Comparison of ENCODE assay signal across 8 mouse cellular contexts in genomic region chr11:7055455-7056017, GRCm38 (mm10). TPM values are rescaled to one million over a fixed set of nuclear protein-coding genes. Genes with fewer than 3 reads are reported as not detected.
A peak's percentile ranks its signal among the peaks of the same experiment; 100 is the strongest.
DNase-seq lines count a peak whose midpoint lies in the region; ATAC-seq and TF ChIP-seq lines count a peak whose summit lies in the region.

No protein-coding gene starts in this region.

- H3K27ac ChIP-seq in forebrain, embryonic 15.5 days (replicated peaks): 0 out of 2 replicates have a peak overlapping the region, but pooled peaks have one; percentile 16
- no peak overlapping the region for H3K27ac ChIP-seq in limb, embryonic 14.5 days (replicated peaks; ENCODE audit: low read depth, low read length)
- H3K27ac ChIP-seq in stomach, postnatal 0 days (replicated peaks): no peak overlapping the region

- ATAC-seq in forebrain, embryonic 15.5 days (replicated peaks): peak; percentile 85
- ATAC-seq in limb, embryonic 14.5 days (ENCODE audit: low FRiP score, low read depth): peak; percentile 70
- 0 out of 2 replicates have a peak, but pooled peaks have one; percentile 40 for ATAC-seq in stomach, postnatal 0 days (ENCODE audit: low FRiP score, low TSS enrichment)
- no peak for ATAC-seq in inflammation-experienced regulatory T-cells, adult 6 months

- no peak for TF ChIP-seq CTCF in stomach, postnatal 0 days (IDR thresholded peaks at IDR 0.05; ENCODE audit: low read depth)

- no peak for TF ChIP-seq POLR2A in limb, embryonic 14.5 days (IDR thresholded peaks at IDR 0.05; ENCODE audit: borderline replicate concordance, extremely low read depth, insufficient read depth, insufficient read length)

- no peak overlapping the region for H3K9ac ChIP-seq in forebrain, embryonic 15.5 days (replicated peaks)
- H3K9ac ChIP-seq in limb, embryonic 14.5 days (ENCODE audit: low read depth, low read length, severe bottlenecking): peak overlapping the region; percentile 31; the same call in 1 of the 2 replicates
- no peak overlapping the region for H3K9ac ChIP-seq in stomach, postnatal 0 days (ENCODE audit: low read length)

- H3K9me3 ChIP-seq in forebrain, embryonic 15.5 days: no peaks in the 10 kb centered on the region
- no peaks in the 10 kb centered on the region for H3K9me3 ChIP-seq in limb, embryonic 14.5 days (ENCODE audit: control insufficient read depth, low read length)
- H3K9me3 ChIP-seq in stomach, postnatal 0 days (ENCODE audit: control insufficient read depth, low read length): no peaks in the 10 kb centered on the region

- peak overlapping the region; percentile 27 for H3K4me2 ChIP-seq in forebrain, embryonic 15.5 days (replicated peaks)
- peak overlapping the region; percentile 40 for H3K4me2 ChIP-seq in limb, embryonic 14.5 days (replicated peaks; ENCODE audit: low read depth, low read length, severe bottlenecking)
- no peak overlapping the region for H3K4me2 ChIP-seq in stomach, postnatal 0 days (replicated peaks; ENCODE audit: low read depth)

- no peak for TF ChIP-seq EP300 in stomach, postnatal 0 days (optimal IDR thresholded peaks at IDR 0.05)

- 0 out of 2 replicates have a peak overlapping the region, but pooled peaks have one; percentile 1 for H3K4me3 ChIP-seq in forebrain, embryonic 15.5 days
- no peak overlapping the region for H3K4me3 ChIP-seq in limb, embryonic 14.5 days (replicated peaks; ENCODE audit: low read length)
- H3K4me3 ChIP-seq in stomach, postnatal 0 days (ENCODE audit: low read depth, low read length): no peak overlapping the region

- peak; percentile 6 for DNase-seq in thymus, postnatal 0 days (ENCODE audit: low spot score)
- DNase-seq in thymus, postnatal 25 days: no peak
- peak; percentile 70 for DNase-seq in heart, postnatal 4 days
- DNase-seq in limb, embryonic 14.5 days (ENCODE audit: low spot score): peak; percentile 35
- DNase-seq in stomach, postnatal 0 days (ENCODE audit: low spot score): peak; percentile 29
- no peak for DNase-seq in spleen, postnatal 4 days (ENCODE audit: low spot score in 2 of 2)

- 10% methylated on average over 14 of the region's 14 CpGs for WGBS in forebrain, embryonic 15.5 days
- WGBS in limb, embryonic 14.5 days: 18% methylated on average over 14 of the region's 14 CpGs
- 23% methylated on average over 14 of the region's 14 CpGs for WGBS in stomach, postnatal 0 days

- H3K36me3 ChIP-seq in forebrain, embryonic 15.5 days: no peaks in the 10 kb centered on the region
- H3K36me3 ChIP-seq in limb, embryonic 14.5 days (ENCODE audit: control insufficient read depth, insufficient read depth, low read length): no peaks in the 10 kb centered on the region
- H3K36me3 ChIP-seq in stomach, postnatal 0 days (ENCODE audit: control insufficient read depth, insufficient read depth, low read length): no peaks in the 10 kb centered on the region

- peaks cover 15% of the 10 kb centered on the region for H3K4me1 ChIP-seq in forebrain, embryonic 15.5 days
- H3K4me1 ChIP-seq in limb, embryonic 14.5 days (ENCODE audit: control insufficient read depth, insufficient read depth, low read length): peaks cover 11% of the 10 kb centered on the region; the same call in 1 of the 2 replicates
- H3K4me1 ChIP-seq in stomach, postnatal 0 days (replicated peaks; ENCODE audit: control insufficient read depth, insufficient read depth): 0 out of 2 replicates have a peak, but pooled peaks cover 2% of the 10 kb centered on the region

- H3K27me3 ChIP-seq in forebrain, embryonic 15.5 days: no peaks in the 10 kb centered on the region
- H3K27me3 ChIP-seq in limb, embryonic 14.5 days (ENCODE audit: control insufficient read depth, insufficient read depth, low read length): peaks cover 11% of the 10 kb centered on the region
- H3K27me3 ChIP-seq in stomach, postnatal 0 days (ENCODE audit: control insufficient read depth, insufficient read depth, low read length): no peaks in the 10 kb centered on the region

RNA-seq across cellular contexts. Expression of gene Adcy1, which starts 7.8 kb away (rescaled TPM):
- polyA plus RNA-seq in thymus, postnatal 0 days (2015; fragmentation: Nextera tagmentation; extraction: Ambion mirVana): 1.5 and 1.6 TPM in 2 replicates
- polyA plus RNA-seq in forebrain, embryonic 15.5 days (2015; fragmentation: Nextera tagmentation; extraction: Ambion mirVana): 5.7 and 6.9 TPM in 2 replicates
- total RNA-seq in heart, postnatal 4 days (2021): 1 to 10 TPM; 2.6 to 2.8 TPM
- 3.1 and 3.9 TPM in 2 replicates for polyA plus RNA-seq in limb, embryonic 14.5 days (2012; rRNA removed)
- 1.8 and 2.0 TPM in 2 replicates for polyA plus RNA-seq in limb, embryonic 14.5 days (2014; fragmentation: Nextera tagmentation; extraction: Ambion mirVana)
- 0.73 and 0.82 TPM in 2 replicates for polyA plus RNA-seq in stomach, postnatal 0 days (2015; fragmentation: Nextera tagmentation; extraction: Ambion mirVana)
- polyA plus RNA-seq in inflammation-experienced regulatory T-cells, adult 6 months (2017; shearing (Covaris generic)): under 1 TPM in 1 of 3 experiments, not detected in 2; 0.08 TPM

Comparison
In these comparisons a context has a peak if more than half of its experiments do, and no peak if none do; other contexts are left out.
1. DNase-seq: peak in thymus, postnatal 0 days (single experiment), heart, postnatal 4 days (single experiment), limb, embryonic 14.5 days (single experiment) and stomach, postnatal 0 days (single experiment); none in thymus, postnatal 25 days (single experiment) and spleen, postnatal 4 days (0 of 2).